Mouse (Mus musculus): ENCODE results near the gene Wnt6. TPM values are rescaled to one million over a fixed set of nuclear protein-coding genes. Genes with fewer than 3 reads are reported as not detected.

The Wnt6 gene
- polyA plus RNA-seq, 1 experiment from 2014 or later, result 0.50 TPM

- H3K9me3 ChIP-seq (ENCODE audit: low read length), result no peaks in the 10 kb centered on the region; the same call in 1 of the 2 replicates
- no peak overlapping the region for H3K27ac ChIP-seq (ENCODE audit: low read length)
- H3K9ac ChIP-seq (replicated peaks; ENCODE audit: low read depth), result no peak overlapping the region
- no peak for DNase-seq (ENCODE audit: low spot score)
- H3K36me3 ChIP-seq (ENCODE audit: insufficient read depth, low read length), result no peaks in the 10 kb centered on the region
- 22% methylated on average over 6 of the region's 6 CpGs for WGBS
- H3K4me1 ChIP-seq (ENCODE audit: insufficient read depth, low read depth, low read length), result 0 out of 2 replicates have a peak, but pooled peaks cover 2% of the 10 kb centered on the region
- H3K4me3 ChIP-seq (ENCODE audit: low read depth, low read length), result no peak overlapping the region
- ATAC-seq, result no peak
- no peak overlapping the region for H3K4me2 ChIP-seq (replicated peaks; ENCODE audit: low read depth, low read length)
- no peak for TF ChIP-seq CTCF (IDR thresholded peaks at IDR 0.05)
- no peak for TF ChIP-seq EP300 (IDR thresholded peaks at IDR 0.05)
- H3K27me3 ChIP-seq (replicated peaks; ENCODE audit: insufficient read depth, low read length), result peaks cover 91% of the 10 kb centered on the region
Observed at GRCm38 (mm10) chr1:74801631-74802140, 30.0 kb downstream of the Wnt6 start.

- WGBS, result under 1% methylated on average over 56 of the region's 57 CpGs
- peak overlapping the region; percentile 24 for H3K4me3 ChIP-seq (ENCODE audit: low read depth, low read length)
- no peaks in the 10 kb centered on the region for H3K36me3 ChIP-seq (ENCODE audit: insufficient read depth, low read length)
- H3K4me1 ChIP-seq (ENCODE audit: insufficient read depth, low read depth, low read length), result peaks cover 12% of the 10 kb centered on the region; the same call in 1 of the 2 replicates
- TF ChIP-seq EP300 (IDR thresholded peaks at IDR 0.05), result no peak
- peak; percentile 79 for TF ChIP-seq CTCF (IDR thresholded peaks at IDR 0.05)
- ATAC-seq, result peak; percentile 81
- H3K9me3 ChIP-seq (ENCODE audit: low read length), result no peaks in the 10 kb centered on the region; the same call in 1 of the 2 replicates
- peak; percentile 81 for DNase-seq (ENCODE audit: low spot score)
- H3K27me3 ChIP-seq (replicated peaks; ENCODE audit: insufficient read depth, low read length), result peaks cover 98% of the 10 kb centered on the region
- no peak overlapping the region for H3K27ac ChIP-seq (ENCODE audit: low read length)
- no peak overlapping the region for H3K9ac ChIP-seq (replicated peaks; ENCODE audit: low read depth)
- H3K4me2 ChIP-seq (replicated peaks; ENCODE audit: low read depth, low read length), result peak overlapping the region; percentile 49
Observed at GRCm38 (mm10) chr1:74802795-74803656, 31.3 kb downstream of the Wnt6 start.

GRCm38 (mm10) chr1:74804211-74804870 lies 32.6 kb downstream of the Wnt6 start:
- no peak for DNase-seq (ENCODE audit: low spot score)
- Histone ChIP-seq H3K4me3 (ENCODE audit: low read depth, low read length) (no peak overlapping the region), H3K4me2 (replicated peaks; ENCODE audit: low read depth, low read length) (no peak overlapping the region), H3K9me3 (ENCODE audit: low read length) (no peaks in the 10 kb centered on the region; the same call in 1 of the 2 replicates), H3K9ac (replicated peaks; ENCODE audit: low read depth) (no peak overlapping the region), H3K27ac (ENCODE audit: low read length) (no peak overlapping the region), H3K27me3 (replicated peaks; ENCODE audit: insufficient read depth, low read length) (peaks cover 92% of the 10 kb centered on the region), H3K36me3 (ENCODE audit: insufficient read depth, low read length) (no peaks in the 10 kb centered on the region), H3K4me1 (ENCODE audit: insufficient read depth, low read depth, low read length) (peaks cover 12% of the 10 kb centered on the region; the same call in 1 of the 2 replicates)
- TF ChIP-seq CTCF (IDR thresholded peaks at IDR 0.05) (no peak), EP300 (IDR thresholded peaks at IDR 0.05) (no peak)
- ATAC-seq, result no peak
- WGBS, result 9% methylated on average over 10 of the region's 10 CpGs

- H3K27me3 ChIP-seq (replicated peaks; ENCODE audit: insufficient read depth, low read length), result peaks cover 82% of the 10 kb centered on the region
- no peak overlapping the region for H3K4me2 ChIP-seq (replicated peaks; ENCODE audit: low read depth, low read length)
- H3K4me1 ChIP-seq (ENCODE audit: insufficient read depth, low read depth, low read length), result peaks cover 12% of the 10 kb centered on the region; the same call in 1 of the 2 replicates
- H3K4me3 ChIP-seq (ENCODE audit: low read depth, low read length), result no peak overlapping the region
- 20% methylated on average over 4 of the region's 4 CpGs for WGBS
- TF ChIP-seq CTCF (IDR thresholded peaks at IDR 0.05) (no peak), EP300 (IDR thresholded peaks at IDR 0.05) (no peak)
- no peak overlapping the region for H3K9ac ChIP-seq (replicated peaks; ENCODE audit: low read depth)
- H3K27ac ChIP-seq (ENCODE audit: low read length), result no peak overlapping the region
- ATAC-seq (no peak), DNase-seq (ENCODE audit: low spot score) (no peak)
- no peaks in the 10 kb centered on the region; the same call in 1 of the 2 replicates for H3K9me3 ChIP-seq (ENCODE audit: low read length)
- H3K36me3 ChIP-seq (ENCODE audit: insufficient read depth, low read length), result no peaks in the 10 kb centered on the region
Observed at GRCm38 (mm10) chr1:74805340-74805835, 33.7 kb downstream of the Wnt6 start.

GRCm38 (mm10) chr1:74805843-74806242 lies 34.2 kb downstream of the Wnt6 start:
- H3K4me3 ChIP-seq (ENCODE audit: low read depth, low read length), result no peak overlapping the region
- H3K36me3 ChIP-seq (ENCODE audit: insufficient read depth, low read length), result no peaks in the 10 kb centered on the region
- no peak for ATAC-seq
- H3K27ac ChIP-seq (ENCODE audit: low read length), result no peak overlapping the region
- H3K27me3 ChIP-seq (replicated peaks; ENCODE audit: insufficient read depth, low read length), result peaks cover 77% of the 10 kb centered on the region
- no peak overlapping the region for H3K4me2 ChIP-seq (replicated peaks; ENCODE audit: low read depth, low read length)
- H3K9me3 ChIP-seq (ENCODE audit: low read length), result no peaks in the 10 kb centered on the region
- DNase-seq (ENCODE audit: low spot score), result no peak
- no peak overlapping the region for H3K9ac ChIP-seq (replicated peaks; ENCODE audit: low read depth)
- peaks cover 12% of the 10 kb centered on the region; the same call in 1 of the 2 replicates for H3K4me1 ChIP-seq (ENCODE audit: insufficient read depth, low read depth, low read length)
- TF ChIP-seq CTCF (IDR thresholded peaks at IDR 0.05) (no peak), EP300 (IDR thresholded peaks at IDR 0.05) (no peak)
- 19% methylated on average over 5 of the region's 5 CpGs for WGBS
